ENCODE assay signal across 8 mouse cellular contexts in the genomic region with DNA sequence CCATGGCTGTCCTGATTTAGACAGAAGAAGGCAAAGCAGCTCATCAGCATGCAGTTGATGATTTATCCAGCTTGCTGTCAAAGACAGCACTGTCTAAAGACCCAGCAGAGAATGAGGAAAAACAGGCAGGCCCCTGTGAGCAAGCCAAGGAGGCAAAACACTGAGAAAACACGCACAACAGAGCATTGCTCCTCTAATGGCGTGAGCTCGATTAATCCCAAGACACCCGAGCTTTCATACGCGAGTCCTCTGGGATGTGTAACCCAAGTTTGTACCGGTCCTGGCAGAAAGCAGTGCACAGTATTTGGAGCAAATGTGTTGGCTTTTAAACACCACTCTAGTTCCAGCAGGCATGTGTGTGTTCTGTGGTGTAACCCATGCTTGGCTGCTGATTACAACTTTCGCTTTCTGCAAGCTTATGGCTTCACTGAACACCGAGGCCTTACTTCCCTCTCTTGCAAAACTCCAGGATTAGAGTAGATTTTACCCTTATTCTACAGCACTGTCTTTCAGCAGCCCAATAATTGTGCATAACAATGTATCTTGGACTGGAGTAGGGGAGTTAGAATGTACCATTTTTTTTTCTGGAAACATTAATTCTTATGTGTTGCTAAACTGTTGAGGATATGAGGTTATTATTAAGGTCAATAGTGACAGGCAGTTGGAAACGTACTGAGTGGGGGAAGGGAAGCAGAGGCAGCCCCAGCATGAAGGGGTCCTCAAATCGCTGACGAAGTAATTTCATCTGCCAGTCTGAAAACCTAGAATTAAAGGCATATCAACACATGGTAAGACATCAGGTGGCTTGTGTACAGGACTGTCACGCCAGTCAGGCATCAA. TPM values are rescaled to one million over a fixed set of nuclear protein-coding genes. Genes with fewer than 3 reads are reported as not detected.
A peak's percentile ranks its signal among the peaks of the same experiment; 100 is the strongest.
DNase-seq lines count a peak whose midpoint lies in the region; ATAC-seq and TF ChIP-seq lines count a peak whose summit lies in the region.

No protein-coding gene starts in this region.

- H3K4me1 ChIP-seq in liver, postnatal 0 days (ENCODE audit: insufficient read depth): peaks cover 3% of the 10 kb centered on the region; the same call in 1 of the 2 replicates
- no peaks in the 10 kb centered on the region for H3K4me1 ChIP-seq in liver, embryonic 12.5 days
- peaks cover 16% of the 10 kb centered on the region for H3K4me1 ChIP-seq in neural tube, embryonic 12.5 days

- ATAC-seq in liver, postnatal 0 days: no peak
- no peak for ATAC-seq in liver, embryonic 12.5 days
- ATAC-seq in neural tube, embryonic 12.5 days (ENCODE audit: low FRiP score, low read depth): no peak
- ATAC-seq in activated CD4-positive, CD25-positive, alpha-beta regulatory T cell, adult 4 months: no peak

- no peak for TF ChIP-seq EP300 in liver, postnatal 0 days (IDR thresholded peaks at IDR 0.05; ENCODE audit: low read depth)

- H3K36me3 ChIP-seq in liver, postnatal 0 days (replicated peaks; ENCODE audit: insufficient read depth, low read length): no peaks in the 10 kb centered on the region
- H3K36me3 ChIP-seq in liver, embryonic 12.5 days: no peaks in the 10 kb centered on the region
- H3K36me3 ChIP-seq in neural tube, embryonic 12.5 days: no peaks in the 10 kb centered on the region

- WGBS in liver, postnatal 0 days (ENCODE audit: insufficient replicate concordance): 72% methylated on average over 13 of the region's 13 CpGs
- WGBS in liver, embryonic 12.5 days (ENCODE audit: insufficient replicate concordance): 65% methylated on average over 13 of the region's 13 CpGs
- WGBS in neural tube, embryonic 12.5 days: 68% methylated on average over 13 of the region's 13 CpGs

- no peak overlapping the region for H3K4me3 ChIP-seq in liver, postnatal 0 days (ENCODE audit: low read depth, low read length)
- no peak overlapping the region for H3K4me3 ChIP-seq in liver, embryonic 12.5 days
- no peak overlapping the region for H3K4me3 ChIP-seq in neural tube, embryonic 12.5 days

- 0 out of 2 replicates have a peak overlapping the region, but pooled peaks have one; percentile 31 for H3K27ac ChIP-seq in liver, postnatal 0 days (ENCODE audit: low read depth)
- H3K27ac ChIP-seq in liver, embryonic 12.5 days: no peak overlapping the region
- no peak overlapping the region for H3K27ac ChIP-seq in neural tube, embryonic 12.5 days

- H3K9me3 ChIP-seq in liver, postnatal 0 days (ENCODE audit: low read length): no peaks in the 10 kb centered on the region
- no peaks in the 10 kb centered on the region for H3K9me3 ChIP-seq in liver, embryonic 12.5 days (replicated peaks)
- no peaks in the 10 kb centered on the region for H3K9me3 ChIP-seq in neural tube, embryonic 12.5 days

- H3K27me3 ChIP-seq in liver, postnatal 0 days (ENCODE audit: insufficient read depth, low read length): no peaks in the 10 kb centered on the region
- H3K27me3 ChIP-seq in liver, embryonic 12.5 days (replicated peaks): peaks cover 2% of the 10 kb centered on the region; the same call in 1 of the 2 replicates
- no peaks in the 10 kb centered on the region for H3K27me3 ChIP-seq in neural tube, embryonic 12.5 days (replicated peaks)

- no peak overlapping the region for H3K4me2 ChIP-seq in liver, postnatal 0 days (ENCODE audit: low read depth, low read length)
- no peak overlapping the region for H3K4me2 ChIP-seq in liver, embryonic 12.5 days
- no peak overlapping the region; the same call in 1 of the 2 replicates for H3K4me2 ChIP-seq in neural tube, embryonic 12.5 days (replicated peaks)

- TF ChIP-seq CTCF in liver, postnatal 0 days (IDR thresholded peaks at IDR 0.05; ENCODE audit: low read depth): no peak

- intact Hi-C loops in heart, postnatal 25 days (cut with DNase I): no loop called here

- no peak overlapping the region for H3K9ac ChIP-seq in liver, postnatal 0 days (replicated peaks)
- H3K9ac ChIP-seq in liver, embryonic 12.5 days: no peak overlapping the region
- H3K9ac ChIP-seq in neural tube, embryonic 12.5 days: 0 out of 2 replicates have a peak overlapping the region, but pooled peaks have one; percentile 21

- DNase-seq in liver, postnatal 0 days: no peak
- DNase-seq in cerebellum, postnatal 25 days: peak; percentile 10 to 15
- DNase-seq in heart, postnatal 25 days (ENCODE audit: low spot score): peak; percentile 4
- peak; percentile 12 to 28 for DNase-seq in left cerebral cortex, adult 8-10 months (ENCODE audit: low spot score in 2 of 2)
- DNase-seq in spleen, postnatal 4 days (ENCODE audit: low spot score in 2 of 2): no peak

RNA-seq across cellular contexts. Expression of a gene that starts 52.0 kb away (rescaled TPM):
- polyA plus RNA-seq in liver, postnatal 0 days (2015; fragmentation: Nextera tagmentation; extraction: Ambion mirVana): 25.1 and 25.3 TPM in 2 replicates
- 22.2 and 22.6 TPM in 2 replicates for polyA plus RNA-seq in liver, embryonic 12.5 days (2016; fragmentation: Nextera tagmentation; extraction: Ambion mirVana)
- total RNA-seq in heart, postnatal 25 days (2021): 1 to 10 TPM; 6.9 to 7.8 TPM
- 10 to 100 TPM; 14.0 to 20.9 (median 18.5) TPM for total RNA-seq in left cerebral cortex, adult 8-10 months (2022)
- polyA plus RNA-seq in neural tube, embryonic 12.5 days (2016; fragmentation: Nextera tagmentation; extraction: Ambion mirVana): 57.3 and 60.8 TPM in 2 replicates
- 10 to 100 TPM; 15.6 to 20.1 TPM for polyA plus RNA-seq in activated CD4-positive, CD25-positive, alpha-beta regulatory T cell, adult 4 months (2017; shearing (Covaris generic))

Comparison
In these comparisons a context has a peak if more than half of its experiments do, and no peak if none do; other contexts are left out.
1. DNase-seq: peak in cerebellum, postnatal 25 days (2 of 2), heart, postnatal 25 days (single experiment) and left cerebral cortex, adult 8-10 months (2 of 2); none in liver, postnatal 0 days (single experiment) and spleen, postnatal 4 days (0 of 2).